Mouse (Mus musculus): ENCODE results near the gene Kremen1.
A peak's percentile ranks its signal among the peaks of the same experiment; 100 is the strongest.

The Kremen1 gene

DNA sequence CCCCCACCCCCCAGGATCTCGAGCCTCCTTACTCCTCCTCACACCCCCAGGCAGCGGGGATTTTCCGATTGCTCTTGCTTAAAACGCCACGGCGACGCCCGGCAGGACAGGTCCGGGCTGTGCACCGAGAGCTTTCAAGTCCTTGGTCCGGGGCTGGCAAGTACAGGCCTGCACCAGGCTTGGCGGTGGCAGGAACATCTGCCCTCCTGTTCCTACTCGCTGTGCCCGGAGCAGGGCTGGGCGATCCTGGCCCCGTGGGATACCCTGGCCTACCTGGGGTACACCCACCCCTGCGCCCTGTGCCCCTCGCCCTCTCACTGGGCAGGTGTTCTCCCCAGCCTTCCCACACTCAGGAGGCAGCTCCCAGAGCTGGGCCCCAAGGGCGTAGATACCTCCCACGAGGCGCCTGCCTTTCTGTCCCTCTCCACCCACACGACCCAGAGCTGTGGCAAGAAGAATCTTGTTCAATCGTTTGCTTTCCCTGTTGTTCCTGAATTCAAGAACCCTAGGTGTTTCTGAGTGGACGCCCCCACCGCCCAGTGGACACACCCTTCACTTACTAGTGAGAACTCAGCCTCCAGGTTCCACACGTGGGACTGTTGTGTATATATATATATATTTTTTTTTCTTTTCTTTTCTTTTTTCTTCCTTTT is 1.8 kb upstream of the Kremen1 start:
- no peak for DNase-seq

DNA sequence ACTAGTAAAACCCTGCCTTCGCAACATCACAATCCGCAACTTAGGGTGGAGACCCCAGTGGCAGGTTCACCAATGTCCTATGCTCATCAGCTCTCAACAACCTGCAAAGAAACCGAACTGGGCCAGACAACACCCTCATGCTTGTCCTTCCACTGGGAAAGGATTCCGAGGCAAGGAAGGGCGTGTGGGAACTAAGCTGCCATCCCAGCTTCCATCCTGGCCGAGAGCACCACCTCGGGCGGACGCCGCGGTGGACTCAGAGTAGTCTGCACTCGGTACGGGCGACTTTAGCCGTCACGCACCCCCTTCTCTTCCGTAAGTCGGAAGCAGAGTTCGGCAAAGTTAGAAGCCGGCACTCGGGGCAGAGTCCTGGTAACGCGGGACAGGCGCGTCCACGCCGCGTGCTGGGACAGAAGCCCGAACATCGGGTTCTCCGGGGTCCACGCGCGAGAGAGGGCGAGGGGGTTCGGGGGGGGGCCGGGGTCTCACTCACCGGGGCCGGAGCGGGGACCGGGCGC is 357 bp downstream of the Kremen1 start:
- peak; percentile 70 for DNase-seq

DNA sequence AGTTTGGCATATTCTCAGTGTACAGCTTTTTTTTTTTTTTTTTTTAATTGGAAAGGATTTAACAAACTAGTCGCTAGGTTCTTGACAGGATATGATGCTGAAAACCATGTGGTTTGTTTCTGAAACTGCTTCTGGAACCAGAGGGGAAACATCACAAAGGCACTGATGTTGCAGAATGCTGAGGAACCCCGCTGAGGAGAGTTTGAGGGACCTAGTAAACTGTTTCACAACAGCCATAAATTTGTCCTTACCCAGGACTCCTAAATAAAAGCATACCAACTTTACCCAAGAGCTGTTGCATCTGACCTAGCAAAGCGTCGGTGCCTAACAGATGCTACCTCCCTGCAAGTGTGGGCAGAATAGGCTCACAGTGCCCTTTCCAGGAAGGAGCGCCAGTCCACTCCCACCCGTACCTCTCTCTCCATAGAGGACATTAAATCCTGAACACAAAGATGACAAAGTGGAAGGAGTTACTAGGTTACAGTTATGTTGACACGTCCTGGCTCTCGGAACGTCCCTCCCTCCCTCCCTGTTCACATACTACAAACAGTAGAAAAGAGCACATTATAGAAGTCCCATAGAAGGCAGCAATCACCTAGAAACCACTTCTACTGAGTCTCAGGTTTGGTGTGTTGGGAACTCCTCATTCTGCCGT is 1.3 kb downstream of the Kremen1 start:
- DNase-seq, result no peak

DNA sequence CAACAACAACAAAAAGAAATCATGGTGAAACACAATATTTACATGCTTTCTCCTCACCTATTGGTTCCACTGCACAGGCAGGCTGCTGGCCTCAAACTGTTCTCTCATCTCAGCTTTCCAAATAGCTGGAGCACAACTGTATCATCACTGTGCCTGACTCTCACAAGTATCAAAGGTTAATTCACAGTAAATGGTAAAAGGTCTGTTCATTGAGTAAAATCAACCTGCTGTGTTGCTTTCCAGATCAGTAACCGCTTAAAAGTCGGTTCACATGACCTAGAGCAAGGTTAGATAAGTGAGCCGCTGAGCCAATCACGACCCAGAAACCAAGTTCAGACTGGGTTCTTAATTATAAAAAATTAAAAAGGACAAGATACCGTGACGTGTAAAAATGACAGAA is 3.3 kb downstream of the Kremen1 start:
- DNase-seq, result no peak

DNA sequence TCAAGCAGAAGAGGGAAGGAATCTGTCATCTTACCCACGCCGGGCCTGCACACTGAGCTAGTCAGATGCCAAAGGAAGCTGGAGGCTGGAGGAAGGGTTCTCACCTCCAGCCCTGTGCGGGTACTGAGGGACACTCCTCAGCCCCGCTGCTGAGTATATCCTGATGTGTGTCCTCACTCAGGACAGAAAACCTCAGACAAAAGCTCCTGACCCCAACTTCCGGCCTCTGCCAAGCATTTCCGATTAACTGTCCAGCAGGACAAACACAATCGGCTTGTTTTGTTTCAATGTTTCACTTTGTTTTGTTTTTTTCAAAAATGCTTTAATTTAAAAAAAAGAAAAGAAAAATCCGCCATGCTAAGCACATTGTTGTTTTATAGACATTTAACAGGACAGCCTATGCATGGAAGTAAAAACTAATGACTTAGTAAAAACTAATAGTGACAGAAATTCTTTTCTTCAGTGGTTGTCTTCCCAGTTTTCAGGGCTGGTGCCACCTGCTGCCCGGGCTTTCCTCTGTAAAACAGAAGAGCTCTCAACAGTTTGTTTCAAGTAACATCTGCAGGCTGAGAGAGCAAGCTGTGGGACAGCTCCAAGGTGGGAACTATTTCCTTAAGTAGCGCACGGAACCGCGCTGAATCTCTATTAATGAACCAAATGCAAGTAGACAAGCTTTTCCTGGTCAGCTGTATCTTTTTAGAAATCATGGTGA is 4.1 kb downstream of the Kremen1 start:
- DNase-seq, result peak; percentile 45

DNA sequence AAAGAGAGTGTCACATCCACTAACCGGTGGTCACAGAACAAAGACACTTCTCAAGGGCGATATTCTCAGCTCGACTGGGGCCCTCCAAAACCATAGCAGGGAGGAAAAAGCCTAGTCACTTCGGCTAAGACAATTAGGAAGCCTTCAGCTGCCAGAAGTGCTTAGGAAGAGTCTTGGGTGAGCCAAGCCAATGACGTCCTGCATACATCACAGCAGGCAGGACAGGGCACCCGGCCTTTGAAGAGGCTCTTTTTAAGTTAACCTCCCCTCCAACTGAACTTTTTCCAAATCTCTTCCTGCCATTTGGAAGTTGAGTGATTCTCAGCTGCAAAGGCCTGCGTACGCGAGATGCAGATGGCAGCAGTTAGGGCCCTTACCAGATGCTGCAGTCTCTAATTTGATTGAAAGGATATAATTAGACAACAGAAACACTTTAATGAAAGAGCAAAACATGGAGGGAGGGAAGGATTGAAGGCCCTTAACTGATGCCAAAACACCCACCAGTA is 5.8 kb downstream of the Kremen1 start:
- no peak for DNase-seq

DNA sequence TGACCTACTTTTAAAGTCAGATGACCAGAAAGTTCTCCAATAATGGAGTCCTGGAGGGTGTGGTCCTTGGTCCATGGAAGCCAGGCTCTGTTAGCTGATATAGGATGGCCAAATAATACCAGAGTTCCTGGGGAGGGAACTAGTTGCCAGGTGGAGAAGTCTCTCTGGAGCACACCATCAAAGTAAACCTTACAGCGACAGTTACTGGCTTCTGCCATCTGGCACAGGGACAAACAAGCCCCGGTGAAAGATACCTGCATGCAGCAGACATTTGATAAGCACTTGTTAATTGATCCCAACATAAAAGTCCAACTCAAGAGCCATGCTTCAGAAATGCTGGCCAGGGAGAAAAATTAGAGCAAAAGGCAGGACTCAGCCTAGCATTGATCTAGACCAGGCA is 7.3 kb downstream of the Kremen1 start:
- no peak for DNase-seq

DNA sequence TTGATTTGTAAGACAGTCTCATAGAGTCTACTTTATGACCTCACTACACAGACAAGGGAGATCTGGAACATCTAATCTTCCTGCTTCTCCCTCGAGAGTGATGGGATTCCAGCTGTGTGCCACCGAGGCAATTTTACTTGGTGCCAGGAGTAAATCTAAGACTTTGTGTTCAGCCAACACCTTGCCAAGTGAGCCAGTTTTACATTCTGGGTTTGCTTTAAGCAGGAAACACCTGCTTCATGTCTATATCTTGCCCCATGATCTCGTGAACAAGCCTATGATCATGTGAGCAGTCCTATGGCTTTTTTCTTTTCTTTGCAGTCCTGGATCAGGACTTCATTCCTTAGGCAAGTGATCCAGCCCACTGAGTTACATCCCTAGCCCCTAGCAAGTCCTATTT is 7.8 kb downstream of the Kremen1 start:
- DNase-seq, result no peak

DNA sequence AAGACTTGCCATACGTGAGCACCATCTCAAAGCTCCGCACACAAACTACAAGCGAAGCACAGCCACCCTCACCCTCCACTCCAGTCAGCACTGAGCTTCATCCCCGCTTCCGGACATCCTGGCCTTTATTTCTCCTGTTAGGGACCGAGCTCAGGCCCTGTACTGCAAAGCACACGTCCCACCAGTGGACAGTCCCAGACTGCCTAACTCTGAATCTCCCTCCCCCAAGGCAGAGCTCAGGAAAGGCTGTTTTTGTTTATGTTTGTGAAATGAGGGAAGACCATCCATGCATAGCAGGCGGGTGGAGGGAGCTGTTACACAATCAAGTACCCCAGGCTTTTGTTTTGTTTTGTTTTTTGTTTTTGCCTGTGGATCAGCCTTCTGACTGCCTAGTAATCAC is 8.6 kb downstream of the Kremen1 start:
- DNase-seq, result no peak

DNA sequence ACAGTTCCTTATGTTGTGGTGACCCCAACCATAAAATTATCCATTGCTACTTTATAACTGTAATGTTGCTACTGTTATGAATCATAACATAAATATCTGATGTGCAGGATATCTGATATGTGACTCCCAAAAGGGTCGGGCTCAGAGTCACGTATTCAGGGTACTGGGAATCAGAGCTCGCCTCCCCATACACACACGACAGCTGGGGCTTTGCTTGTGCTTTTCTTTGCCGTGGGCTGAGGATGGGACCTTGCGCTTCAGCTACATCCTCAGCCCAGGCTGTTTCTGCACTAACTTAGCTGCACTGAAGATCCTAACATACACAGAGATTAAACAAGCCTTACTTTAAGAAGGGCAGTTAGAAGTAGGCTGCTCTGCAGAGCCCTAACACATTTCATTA is 10.2 kb downstream of the Kremen1 start:
- DNase-seq, result no peak

DNA sequence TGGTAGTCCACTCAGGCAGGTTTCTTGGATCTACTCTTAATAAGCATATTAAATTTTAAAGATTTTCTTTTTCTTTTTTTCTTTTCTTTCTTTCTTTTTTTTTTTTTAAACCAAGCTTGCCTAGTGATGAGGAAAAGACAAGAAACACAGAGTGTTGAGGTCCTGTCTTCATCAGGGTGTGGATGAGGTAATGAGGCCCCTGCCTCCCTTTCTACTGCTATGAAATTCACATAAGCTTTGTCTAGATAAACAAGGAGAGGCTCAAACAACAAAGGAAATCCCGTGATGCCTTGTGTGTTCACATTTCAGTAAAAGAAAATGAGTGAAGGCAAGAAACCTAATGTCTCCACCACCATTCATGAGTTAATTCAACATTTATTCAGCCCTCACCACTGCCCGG is 13.2 kb downstream of the Kremen1 start:
- DNase-seq, result no peak

DNA sequence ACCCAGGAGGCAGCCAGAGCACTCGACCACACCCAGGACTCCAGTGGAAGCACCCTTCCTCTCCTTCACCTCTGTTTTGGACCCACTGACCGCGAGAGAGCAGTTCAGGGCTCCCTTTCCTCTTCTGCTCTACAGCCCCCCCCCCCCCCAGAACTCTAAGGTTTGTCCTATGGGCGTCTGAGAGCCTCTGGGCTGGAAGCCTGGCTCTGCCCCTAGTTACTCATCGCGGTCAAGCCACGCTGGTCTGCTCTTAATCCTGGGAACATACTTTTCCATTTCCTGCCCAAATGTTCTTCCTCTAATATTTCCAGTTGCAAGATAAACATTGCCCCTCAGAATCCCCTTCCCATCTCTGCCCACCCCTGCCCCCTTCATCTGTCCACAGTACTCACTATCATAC is 15.9 kb downstream of the Kremen1 start:
- no peak for DNase-seq

DNA sequence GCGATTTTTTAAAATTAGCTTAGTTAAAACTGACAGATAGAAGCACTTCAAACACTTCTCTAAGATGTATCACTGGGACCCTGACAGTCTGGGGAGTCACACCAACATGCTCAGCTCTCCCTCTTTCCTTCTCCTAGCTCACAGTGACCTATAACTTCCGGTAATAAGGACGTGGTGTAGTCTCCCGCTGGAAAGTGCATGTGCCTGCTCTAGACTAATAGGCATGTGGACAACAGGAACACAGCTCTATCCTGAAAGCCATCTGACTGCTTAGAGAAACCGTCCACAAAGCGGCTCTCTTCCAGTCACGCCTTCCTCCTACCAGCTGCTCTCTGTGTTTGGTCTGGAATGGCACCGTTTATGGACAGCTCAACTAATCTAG is 16.6 kb downstream of the Kremen1 start:
- peak; percentile 37 for DNase-seq

DNA sequence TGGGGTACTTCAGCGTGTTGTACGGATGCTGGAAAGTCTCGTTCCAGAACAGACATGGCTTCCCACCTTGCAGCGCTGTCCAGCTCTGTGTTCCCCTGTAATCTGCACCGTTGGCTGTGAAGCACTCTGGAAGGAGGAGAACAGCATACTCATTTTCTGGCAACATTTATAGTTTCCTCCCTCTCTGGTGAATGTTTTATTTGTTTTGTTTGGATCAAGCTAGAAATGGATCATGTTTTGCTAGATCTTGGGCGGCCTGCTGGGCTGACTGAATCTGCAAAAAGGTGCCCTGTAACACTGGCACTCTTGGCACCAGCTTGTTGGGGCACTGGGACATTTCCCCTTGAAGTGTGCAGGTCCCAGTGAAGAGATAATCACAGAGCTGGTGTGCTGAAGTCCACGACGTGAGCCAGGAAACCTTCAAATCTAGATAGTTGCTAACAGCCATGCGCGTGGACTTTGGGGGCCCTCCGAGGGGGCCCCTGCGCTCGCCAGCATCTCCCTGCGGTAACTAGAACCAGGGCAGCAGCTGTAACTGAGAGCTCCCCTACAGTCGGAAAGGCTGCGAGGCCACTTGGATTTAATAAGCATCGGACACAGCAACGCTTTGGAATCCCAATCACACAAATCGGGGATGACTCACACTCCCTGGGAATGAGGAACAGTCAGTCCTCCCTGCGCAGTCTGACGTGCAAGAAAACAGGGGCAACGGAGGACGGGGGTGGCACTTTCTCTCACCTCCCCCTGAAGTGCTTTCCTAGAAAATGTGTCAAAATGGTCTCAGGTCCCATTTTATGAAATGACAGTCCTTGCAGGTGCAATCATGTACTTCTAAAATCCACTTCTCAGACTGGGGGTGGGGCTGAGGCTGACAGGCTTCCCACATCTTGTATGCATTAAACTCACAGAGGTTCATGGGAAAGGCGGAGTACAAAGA is 17.3 kb downstream of the Kremen1 start:
- peak; percentile 51 for DNase-seq

DNA sequence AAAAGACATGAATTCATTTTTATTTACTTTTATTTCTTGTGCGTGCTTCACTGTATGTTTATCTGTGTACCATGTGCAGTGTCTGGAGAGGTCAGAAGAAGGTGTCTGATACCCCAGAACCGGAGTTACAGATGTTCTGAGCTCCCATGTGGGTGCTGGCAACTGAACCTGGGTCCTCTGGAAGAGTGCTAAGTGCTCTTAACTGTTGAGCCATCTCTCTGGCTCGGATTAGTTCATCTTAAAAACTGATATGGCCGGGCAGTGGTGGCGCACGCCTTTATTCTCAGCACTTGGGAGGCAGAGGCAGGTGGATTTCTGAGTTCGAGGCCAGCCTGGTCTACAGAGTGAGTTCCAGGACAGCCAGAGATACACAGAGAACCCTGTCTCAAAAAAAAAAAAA is 18.1 kb downstream of the Kremen1 start:
- no peak for DNase-seq

DNA sequence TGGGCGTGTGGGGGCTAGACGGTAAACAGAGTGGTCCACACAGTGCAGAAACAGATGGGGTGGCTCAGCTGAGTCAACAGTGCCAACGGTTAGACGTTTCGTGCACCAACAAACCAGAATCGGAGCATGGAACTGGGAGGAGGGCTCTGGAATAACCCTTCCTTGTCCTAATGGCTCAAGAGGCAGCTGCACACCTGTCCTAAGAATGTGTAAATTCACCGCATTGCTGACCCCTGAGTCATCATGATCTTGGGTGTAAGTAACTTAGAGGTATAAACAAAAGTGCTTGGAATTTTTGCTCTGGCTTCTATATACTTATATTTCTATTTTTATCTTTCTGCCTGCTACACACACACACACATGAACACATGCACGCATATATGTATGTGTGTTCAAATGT is 19.2 kb downstream of the Kremen1 start:
- no peak for DNase-seq

DNA sequence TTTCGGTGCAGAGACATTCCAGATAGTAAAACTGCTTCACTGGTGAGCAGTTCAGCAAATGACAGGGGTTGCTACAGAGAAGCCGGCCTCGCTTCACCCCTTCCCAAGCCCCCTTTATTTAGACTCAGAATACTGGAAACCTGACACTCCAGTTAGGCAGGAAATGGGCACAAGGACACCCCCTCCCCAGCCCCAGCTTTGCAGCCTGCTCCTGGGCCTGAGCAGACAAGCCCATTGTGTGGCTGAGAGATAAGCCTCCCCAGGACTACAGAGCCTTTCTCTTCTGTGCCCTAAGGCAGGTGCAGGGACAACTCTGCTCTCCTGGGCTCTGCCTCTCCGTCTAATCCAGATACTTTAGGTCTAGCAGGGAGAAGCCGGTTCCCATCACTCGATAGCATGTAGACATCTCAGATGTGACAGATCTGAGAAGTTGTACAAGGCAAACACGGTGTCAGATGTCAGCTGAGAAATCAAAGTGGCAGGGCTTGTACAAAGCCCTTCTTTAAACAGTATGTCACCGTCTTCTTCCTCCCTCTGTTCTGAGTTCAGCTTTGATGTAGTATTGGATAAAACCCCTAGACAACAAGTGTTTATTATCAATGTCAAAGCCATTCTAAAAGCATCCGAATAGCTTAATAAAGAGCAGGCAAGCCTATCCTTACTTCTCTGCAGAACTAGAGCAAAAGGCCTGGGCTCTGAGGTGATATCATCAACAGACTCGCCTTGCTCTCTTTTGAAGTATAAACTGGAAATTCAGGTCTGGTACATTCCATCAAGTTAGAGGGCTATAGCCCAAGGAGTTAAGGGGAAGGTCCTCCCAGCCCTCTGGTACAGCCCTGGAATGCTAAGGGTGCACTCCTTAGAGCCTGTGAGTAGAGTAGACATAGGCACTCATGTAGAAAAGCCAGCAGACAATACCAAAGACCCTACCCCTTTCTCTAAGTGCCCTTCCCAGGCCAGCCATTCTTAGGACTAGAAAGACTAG is 21.4 kb downstream of the Kremen1 start:
- DNase-seq, result peak; percentile 36

DNA sequence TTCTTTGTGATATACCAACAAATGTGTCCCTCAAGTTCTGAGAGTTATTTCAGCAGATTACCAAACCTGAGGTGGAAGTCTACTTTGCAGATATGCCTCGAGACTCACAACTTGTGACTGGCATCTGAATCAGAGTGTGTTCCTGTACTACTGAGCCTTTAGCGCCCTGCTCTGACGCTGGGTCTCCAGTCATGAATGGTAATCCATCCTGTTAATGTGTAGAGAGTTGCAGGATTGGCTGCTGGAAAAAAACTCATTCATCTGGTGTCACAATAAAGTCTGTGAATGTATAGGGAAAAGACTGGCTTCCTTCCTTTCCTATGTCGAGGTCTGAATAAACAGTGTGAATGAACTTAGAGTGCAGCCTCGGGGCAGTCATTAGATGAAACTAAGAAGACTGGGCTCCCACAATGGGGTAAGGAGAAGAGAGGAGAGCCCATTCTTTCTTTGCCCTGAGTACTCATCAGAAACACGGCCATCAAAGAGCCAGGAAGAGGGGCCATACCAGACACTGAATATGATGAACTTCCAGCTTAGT is 41.4 kb downstream of the Kremen1 start:
- no peak for DNase-seq

DNA sequence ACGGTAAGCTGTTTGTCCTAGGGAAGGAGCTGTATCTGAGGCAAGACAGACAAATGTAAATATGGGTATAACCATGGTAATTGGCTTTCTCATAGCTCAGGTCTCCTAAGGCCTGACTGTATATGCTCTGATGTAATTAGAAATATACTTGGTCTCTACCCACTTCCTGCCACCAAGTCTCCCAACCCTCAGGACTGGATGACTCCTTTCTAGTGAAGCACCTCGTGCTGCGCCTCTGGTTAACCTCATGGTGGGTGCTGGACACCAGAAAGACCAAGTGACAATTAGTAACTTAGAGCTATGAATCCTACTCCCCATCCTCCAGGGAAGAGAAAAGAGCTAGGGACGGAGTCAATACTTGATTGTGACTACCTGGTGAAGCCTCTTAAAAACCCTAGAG is 42.0 kb downstream of the Kremen1 start:
- no peak for DNase-seq

DNA sequence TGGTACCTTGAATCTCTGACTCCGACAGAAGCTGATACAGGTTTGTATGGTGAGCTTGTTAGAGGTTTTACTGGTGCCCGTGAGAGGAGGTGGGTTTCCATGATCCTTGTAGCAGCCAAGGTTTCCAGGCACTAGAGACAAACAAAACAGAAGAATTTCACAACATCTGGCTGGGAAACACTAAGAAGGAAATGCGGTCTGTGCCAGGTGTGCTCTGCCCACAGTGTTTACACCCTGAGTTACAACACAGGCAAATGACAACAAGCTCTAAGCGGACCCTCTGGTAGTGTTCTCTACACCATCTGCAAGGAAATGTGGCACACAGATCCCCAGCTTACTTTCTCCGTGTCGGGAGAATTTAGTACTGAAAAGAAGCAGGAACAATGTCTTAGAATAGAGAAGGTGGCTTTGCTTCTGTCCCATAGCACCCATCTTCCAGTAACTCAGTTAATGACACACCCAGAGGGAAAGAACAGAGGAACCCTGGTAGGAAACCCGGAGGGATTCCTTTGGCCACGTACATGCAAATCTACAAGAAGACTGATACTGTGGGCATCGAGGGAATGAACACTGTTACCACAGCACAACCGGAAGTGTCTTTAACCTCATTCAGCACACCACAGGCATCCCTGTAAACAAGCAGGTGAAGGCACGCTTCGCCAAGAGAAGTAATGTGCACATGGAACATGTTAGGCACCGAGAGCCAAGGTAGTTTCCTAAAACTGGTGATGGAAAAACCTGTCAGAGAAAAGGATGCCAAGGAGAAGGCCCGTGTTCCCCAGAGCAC is 45.8 kb downstream of the Kremen1 start:
- no peak for DNase-seq

Data from lung, postnatal 10 days (tissue).